Mouse (Mus musculus) erythroblast, adult 5-6 weeks (primary cell): Measurements from ENCODE around the gene Csrp1. TPM values are rescaled to one million over a fixed set of nuclear protein-coding genes. Genes with fewer than 3 reads are reported as not detected.

Experiments used
- ATAC-seq: replicated peaks from 2 replicates; pipeline ENCODE4 v1.8.0; 2016; ENCODE audit warnings: moderate number of reproducible peaks, mild to moderate bottlenecking, moderate TSS enrichment, inconsistent platforms; ENCODE audit not compliant: poor library complexity, low FRiP score, severe bottlenecking
- total RNA-seq, 2 experiments: library from RNA; stranded (forward) in 1 of 2; stranded (reverse) in 1 of 2; fragments of 150-400 nt in 1 of 2; fragments of 200-764, 138-1000 nt in 1 of 2; gene quantifications; 2 replicates each; pipeline versions ENCODE4 v1.2.3 to v1.2.4; 2015 to 2017; ENCODE audit warnings: low replicate concordance in 2 of 2

Gene Csrp1
- total RNA-seq, 2 experiments from 2014 or later: 23.1 to 23.4 TPM

DNA sequence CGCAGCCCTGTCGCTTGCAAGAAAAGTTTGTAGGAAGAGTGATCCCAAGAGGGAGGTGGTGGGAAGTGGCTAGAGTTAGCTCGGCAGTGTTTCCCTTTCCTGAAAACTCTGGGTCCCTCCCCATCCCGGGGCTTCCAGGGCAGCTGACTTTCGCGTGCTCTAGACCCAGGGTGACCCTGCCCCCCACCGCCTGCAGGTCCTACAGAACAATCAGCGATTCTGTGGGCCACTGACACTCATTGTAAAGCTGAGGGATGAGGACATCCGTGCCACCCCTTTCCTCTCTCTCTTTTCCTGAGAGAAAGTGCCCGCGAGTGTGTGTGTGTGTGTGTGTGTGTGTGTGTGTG is 9.5 kb downstream of the Csrp1 start:
- peak; percentile 18; the same call in 1 of the 2 replicates for ATAC-seq

DNA sequence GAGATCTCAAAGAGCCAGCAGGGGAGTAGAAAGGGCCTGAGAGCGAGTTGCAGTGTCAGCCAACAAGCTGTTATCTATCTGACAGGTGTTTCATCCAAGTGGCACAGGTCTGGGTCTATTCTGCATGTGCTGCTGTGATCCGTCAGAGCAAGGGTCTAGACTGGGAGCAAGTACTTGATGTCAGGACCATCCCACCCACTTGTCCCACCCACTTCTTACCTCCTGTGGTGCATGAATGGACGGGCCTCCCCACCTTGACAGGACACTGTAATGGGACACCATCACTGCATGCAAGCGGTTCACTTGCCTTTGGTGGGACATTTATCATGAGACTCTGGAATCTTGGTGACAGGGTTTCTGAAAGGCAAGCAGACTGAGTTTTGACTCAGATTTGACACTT is 10.0 kb downstream of the Csrp1 start:
- peak; percentile 31; the same call in 1 of the 2 replicates for ATAC-seq

DNA sequence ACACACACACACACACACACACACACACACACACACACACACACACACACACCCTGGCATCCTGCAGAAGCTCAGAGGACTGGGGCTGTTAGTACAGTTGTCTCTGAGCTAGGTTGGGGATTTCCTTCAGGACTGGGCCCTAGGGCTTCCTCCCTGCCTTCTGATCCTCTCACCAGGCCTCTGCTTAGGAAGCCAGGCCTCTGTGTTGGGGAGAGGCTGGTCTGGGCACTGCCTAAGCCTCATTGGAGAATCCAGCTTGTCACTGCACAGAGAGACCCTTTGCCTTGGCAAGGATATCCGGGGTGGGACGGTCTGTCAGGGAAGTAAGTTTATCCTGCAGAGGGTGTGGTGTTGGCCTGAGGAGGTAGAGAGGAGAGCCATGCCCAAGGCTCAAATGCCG is 10.4 kb downstream of the Csrp1 start:
- ATAC-seq: 0 out of 2 replicates have a peak, but pooled peaks have one; percentile 6

DNA sequence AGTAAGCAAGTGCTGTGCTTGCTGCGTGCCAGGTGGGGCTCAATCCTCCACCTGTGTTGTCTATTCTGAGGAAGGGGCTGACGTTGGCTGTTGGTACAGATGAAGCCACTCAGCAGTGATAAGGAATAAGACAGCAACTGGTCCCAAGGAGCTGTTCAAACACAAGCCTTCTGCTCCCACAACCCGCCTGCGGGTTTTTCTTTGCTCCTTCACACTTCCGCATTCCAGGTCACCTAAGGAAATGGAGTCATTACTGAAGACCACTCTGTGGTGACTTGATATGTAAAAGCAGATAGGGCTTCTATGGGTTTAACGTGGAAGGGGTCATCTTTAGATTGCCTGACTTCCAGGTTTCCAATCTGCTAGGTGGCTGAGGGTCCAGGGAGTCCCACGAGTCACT is 11.5 kb downstream of the Csrp1 start:
- ATAC-seq: no peak

DNA sequence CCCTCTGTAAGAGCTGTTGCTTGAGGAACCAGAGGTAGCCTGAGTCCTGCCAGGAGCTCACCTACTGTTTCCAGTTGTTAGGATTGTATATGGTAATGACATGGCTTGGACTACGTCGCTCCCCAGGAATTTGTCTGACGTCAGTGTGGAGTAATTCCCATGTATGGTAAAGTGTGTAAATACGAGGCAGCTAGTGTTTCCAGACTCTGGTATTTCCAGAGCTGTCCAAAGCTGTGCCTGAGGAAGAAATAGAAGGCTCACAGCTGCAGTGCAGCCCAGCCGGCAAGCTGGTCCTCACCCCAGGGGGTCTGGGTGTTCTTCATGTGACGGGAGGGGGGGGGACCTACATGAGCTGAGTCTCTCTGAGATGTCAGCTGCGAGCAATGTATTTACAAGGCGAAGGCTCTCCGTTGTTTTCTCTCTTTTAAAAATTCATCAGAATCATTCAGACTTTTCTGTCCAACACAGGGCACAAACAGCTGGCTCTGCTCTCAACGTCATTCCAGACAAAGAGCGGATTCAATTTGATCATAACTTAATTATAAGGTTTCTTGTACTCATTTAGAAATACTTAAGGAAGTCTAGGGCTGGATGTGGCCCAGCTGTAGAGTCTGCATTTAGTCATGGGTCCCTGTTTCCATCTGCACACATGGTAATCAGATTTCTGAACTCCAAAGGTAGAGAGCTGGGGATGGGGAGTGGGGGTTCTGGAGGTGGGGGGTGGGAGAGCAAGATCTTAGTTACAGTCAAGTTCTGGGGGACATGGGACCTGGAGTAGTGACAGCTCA is 12.2 kb downstream of the Csrp1 start:
- ATAC-seq: no peak

DNA sequence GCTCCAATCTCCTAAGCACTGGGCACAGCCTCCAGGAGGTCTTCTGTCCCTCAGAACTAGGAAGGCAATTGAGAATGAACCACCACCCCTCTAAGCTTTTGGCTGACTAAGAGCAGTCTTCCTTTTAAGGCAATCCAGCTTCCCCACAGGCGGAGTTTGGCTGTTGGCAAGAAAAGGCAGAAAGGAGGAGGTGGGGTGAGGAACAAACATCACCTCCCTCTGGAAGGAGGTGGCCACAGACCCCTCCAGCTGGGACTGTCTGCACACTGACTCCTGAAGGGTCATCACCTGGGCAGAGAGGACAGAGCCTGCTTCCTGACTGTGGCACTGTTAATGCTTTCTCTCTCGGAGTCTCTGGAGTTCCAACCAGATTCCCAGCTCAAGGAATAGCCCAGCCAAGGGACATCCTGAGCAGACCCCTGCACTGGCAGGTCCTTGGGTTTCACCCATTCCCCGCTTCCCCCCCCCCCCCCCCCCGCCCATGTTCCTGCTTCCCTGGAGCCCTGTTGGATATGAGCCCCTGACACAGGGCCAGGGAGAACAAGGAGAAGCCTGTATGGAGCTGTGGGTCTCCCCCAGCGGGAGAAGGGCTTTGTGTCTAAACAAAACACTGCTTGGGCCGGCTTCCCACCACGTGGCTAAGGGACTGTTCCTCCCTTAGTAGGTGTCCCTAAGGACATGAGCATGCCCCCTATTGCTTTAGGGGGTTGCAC is 14.5 kb downstream of the Csrp1 start:
- no peak for ATAC-seq

DNA sequence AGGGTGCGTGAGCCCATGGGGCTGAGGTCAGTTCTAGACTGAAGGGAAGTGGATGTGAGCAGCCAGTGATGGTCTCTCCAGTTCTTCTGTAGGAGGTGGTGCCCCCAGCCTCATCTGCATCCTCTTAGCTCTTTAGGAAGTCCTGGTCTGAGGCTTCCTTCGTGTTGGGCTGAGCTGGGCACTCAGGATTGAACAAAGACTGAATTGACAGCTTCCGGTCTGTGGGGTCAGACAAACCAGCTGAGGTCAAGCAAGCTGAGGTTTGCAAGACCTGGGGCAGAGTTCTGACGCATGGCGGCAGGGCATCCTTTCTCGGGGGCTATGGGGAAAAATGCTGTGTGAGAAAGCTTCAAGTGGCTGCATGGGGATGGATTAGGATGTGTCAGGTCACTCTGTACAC is 15.6 kb downstream of the Csrp1 start:
- no peak for ATAC-seq

DNA sequence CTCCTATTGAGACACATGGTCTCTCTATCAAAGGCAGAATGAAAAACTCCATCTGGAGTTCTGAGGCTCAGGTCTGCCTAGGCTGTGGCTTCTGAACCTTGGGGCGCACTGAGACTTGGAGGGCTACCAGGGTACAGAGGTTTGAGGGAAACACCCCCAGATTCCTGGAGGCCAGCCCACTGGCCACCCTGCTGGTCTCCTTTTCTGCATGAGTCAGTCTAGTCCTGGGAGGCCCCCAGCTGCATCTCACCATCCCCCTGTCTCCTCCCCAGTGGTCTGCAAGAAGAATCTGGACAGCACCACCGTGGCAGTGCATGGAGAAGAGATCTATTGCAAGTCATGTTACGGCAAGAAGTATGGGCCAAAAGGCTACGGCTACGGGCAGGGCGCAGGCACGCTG is 25.1 kb downstream of the Csrp1 start:
- ATAC-seq: no peak

DNA sequence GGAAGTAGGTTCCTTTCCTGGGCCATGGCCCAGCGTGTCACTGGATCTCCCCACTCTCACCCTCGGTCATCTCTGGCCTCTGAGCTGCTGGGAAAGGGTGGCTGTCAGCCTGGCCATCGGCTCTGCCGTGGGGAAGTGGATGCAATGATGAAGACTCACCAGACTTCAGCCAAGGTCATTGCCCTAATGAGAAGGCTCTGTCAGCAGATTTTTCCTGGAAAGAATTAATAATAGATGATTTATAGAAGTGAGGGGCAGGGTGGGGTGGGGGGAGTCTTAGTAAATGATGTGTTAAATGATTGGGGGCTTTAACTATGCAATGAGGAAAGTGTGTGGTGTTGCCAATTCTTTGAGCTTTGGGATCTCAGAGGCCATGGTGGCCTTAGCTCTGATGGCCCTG is 26.4 kb downstream of the Csrp1 start:
- ATAC-seq: no peak

DNA sequence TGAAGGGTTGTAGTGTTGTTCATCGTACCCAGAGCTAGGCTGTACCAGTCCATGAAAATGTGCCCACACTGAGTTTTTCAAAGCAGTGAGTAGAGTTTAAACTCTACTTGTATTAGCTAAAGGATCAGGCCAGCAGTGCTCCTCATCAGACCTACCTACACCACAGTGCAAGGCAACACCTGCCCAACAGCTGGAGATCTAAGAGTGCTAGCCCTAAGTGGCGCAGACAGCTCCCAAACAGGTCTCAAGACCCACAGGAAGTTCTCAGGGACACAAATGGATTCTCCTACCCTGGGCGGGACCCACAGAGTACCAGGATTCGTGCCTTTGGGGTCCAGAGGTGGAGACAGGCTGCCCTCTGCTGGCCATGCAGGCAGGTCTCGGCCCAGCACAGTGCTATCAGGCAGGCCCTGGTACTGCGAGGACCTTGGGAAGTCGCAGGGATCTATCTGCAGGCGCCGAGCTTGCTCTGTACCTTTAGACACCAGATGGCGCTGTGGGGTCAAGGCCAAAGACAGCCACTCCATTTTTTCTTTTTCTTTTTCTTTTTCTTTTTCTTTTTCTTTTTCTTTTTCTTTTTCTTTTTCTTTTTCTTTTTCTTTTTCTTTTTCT is 33.0 kb downstream of the Csrp1 start:
- peak; percentile 95 for ATAC-seq

DNA sequence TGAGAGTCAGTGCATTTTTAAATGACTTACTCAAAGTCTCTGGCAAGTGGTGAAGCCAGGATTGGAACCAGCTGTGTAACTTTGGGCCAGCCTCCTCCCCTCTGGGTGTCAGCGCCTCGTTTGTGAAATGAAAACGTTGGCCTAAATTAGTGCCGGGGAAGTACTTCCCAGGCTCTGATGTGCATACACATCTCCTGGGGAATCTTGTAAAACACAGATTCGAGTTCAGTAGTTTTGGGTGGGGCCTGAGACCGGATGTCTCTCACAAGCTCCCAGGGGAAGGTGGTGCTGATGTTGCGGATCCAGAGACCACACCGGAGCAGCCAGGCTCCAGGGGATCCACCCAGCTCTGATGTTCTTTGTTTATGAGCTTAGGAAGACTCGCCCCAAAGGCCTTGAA is 35.4 kb downstream of the Csrp1 start:
- ATAC-seq: no peak

DNA sequence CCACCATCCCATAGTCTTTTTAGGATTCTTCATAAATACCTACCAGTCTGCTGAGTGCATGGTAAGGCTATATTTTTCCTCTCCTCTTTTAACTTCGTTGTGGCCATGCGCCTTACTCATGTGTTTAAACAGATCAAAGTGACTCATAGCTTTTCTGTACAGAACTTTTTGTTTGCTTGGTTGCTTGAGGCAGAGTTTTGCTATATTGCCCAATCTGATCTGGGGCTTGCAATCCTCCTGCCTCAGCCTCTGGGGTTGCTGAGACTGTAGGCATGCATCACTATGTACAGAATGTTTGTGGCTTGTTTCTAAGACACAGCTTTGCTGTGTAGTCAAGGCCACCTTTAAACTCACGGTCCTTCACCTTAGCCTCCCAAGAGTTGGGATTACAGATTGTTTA is 36.1 kb downstream of the Csrp1 start:
- no peak for ATAC-seq

DNA sequence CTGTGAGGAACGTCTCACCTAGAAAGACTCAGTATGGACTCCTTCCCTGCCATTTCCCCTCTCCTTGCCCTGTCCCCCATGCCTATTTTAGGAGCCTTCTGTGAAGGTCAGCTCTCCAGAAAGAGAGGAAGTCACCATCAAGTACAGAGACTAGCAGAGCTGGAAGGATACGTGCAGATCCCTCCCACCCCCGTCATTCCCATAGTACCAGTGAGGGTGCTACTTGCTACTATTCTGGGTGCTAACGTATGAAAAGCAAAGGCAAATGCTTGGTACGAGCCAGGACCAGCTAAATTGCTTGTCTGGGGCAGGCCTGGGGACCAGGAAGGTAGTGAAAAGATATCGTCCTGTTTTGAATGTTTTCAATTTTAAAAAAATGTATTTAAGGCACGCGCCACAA is 37.4 kb downstream of the Csrp1 start:
- ATAC-seq: no peak

DNA sequence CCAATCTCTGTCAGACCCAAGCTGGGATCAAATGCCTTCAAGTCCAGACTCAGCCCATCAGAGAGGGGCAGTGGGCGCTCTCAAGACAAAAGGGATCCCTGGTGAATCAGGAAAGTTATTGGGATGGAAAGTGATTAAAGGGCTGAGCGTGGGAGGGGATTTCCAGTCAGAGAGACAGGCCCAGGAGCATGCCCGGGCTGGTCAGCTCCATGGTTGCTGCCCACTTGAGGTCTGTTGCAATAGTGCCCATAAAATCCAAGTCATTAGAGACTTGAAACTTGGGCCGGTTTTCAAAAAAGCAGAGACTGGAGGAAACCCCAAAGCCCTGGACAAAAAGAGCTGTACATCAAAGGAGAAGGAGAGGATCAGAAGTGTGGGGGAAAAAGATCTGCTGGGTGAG is 39.8 kb downstream of the Csrp1 start:
- no peak for ATAC-seq

DNA sequence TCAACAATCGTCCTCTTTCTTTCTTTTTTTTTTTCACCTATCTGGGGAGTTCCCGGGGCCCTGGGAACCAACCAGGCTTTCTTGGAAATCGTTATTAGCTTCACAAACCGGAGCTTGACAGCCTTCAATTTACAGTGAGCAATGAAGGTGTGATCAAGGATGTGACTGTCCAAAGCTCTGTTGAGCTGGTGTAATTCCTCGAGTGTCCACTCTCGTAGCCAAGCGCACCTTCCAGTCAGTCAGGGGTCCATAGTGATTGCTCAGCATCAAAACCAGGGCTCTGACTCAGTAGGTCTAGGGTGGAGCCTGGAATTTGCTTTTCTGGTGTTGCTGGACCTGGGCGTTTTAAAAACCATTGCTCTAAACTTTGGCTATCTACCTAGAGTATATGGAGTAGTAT is 40.4 kb downstream of the Csrp1 start:
- ATAC-seq: no peak

DNA sequence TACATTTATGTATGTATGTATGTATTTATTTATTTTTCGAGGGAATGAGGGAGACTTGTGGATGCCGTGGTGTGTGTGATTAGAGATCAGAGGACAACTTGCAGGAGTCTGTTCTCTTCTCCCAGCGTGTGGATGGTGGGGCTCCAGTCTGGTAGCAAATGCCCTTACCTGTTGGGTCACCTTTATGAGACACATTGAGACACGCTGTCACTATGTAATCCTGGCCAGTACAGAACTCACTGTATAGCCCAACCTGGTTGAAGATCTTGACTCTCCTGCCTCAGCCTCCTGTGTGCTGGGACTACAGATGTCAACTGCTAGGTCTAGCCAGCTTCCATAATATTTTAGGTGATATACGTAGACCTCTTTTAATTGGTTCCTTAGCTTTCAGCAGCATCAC is 41.9 kb downstream of the Csrp1 start:
- no peak for ATAC-seq

DNA sequence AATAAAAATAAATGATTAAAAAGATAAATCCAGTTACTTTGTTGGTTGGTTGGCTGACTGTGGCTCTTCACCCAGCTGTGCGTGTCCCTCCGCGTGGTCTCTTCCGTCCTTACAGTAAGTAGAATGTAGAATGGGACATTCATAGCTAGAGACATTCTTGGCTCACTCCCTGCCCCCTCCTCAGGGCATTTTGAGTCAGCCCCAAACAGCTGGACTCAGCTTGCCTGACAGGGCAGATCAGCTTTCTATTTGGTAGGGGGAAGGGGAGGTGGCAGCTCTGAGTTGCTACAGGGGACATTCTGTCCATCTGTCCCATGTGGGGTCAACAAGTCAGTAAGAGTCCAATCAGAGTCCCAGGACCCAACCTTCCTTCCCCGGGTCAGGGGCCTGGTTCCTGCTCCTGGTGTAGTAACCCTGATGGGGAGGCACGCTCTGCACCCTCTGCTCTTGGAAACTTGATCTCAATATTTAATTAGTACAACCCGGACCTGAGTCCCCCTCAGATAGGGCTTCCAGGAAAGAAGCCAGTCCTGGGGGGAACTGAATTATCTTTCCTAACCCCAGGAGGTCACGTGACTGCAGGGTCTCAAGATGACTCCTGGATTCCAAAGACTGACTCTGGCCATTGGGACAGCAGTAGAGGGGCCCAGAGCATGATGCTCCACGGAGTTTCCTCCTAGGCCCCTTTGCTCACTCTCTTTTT is 43.8 kb downstream of the Csrp1 start:
- ATAC-seq: no peak

DNA sequence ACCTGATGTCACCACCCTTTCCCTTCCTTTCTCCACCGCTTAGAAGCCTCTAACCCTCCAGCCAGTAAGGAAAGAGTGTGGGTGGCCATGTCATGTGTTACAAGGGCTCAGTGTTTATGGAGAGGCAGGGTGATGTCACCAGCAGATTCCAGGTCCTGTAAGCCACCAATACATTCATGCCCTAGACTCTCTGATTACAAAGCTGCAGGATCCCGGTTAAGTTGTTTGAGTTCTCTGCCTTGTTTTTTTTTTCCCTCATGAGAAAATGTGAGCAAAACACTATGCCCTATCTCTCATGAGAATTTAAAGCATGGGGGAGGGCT is 44.3 kb downstream of the Csrp1 start:
- no peak for ATAC-seq

DNA sequence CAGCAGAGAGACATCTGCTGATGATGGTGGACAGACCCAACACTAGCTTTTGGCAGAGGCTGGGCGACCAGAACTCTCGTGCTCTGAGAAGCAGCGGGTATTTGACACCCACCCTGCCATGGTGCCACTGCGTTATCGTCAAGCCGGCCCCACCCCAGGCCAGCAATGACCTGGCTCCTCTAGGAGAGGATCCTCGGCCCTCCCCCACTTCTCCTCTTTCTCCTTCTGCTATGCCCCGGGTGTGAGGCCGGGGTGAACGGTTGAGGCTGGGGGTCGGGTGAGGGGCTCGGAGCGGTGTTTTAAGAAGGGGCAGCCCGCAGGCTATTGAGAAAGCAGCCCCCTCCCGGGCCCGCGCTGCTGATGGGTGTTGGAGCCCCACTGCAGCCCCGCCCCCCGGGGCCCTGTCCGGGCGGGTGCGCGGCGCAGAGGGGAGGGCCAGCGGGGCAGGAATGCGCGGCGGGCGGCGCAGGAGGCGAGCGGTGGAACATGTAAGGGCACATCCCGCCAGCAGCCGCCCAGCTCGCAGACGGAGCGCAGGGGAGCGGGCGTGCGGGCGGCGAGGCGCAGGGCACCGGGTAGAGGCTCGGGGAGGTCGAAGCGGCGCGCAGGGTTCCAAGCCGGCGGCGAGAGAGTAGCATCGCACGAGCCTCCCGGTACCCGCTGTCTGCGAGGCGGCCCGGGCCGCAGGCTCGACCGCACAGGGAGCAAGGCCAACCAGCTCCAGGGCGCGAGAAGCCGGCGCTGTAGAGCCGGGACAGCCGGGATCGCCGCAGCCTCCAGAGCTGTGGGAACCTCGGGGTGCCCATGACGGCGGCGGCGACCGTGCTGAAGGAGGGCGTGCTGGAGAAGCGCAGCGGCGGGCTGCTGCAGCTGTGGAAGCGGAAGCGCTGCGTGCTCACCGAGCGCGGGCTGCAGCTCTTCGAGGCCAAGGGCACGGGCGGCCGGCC is 46.1 kb downstream of the Csrp1 start, which contains the start of gene Phlda3:
Gene Phlda3 (plus strand): TSS at position 475 of the 947 bp plus-strand sequence.
- ATAC-seq: no peak
